Mouse (Mus musculus) gastrocnemius, postnatal 25 days (tissue): ENCODE measurements at regions not wholly inside any gene's neighbourhood (a gene's known extent, or its start where the extent isn't known, plus 50 kb on each side); places are given as distances from the start of the nearest gene placed in this dataset.

Source experiments
- DNase-seq: peaks from one replicate; pipeline ENCODE4 v3.0.0; 2022

DNA sequence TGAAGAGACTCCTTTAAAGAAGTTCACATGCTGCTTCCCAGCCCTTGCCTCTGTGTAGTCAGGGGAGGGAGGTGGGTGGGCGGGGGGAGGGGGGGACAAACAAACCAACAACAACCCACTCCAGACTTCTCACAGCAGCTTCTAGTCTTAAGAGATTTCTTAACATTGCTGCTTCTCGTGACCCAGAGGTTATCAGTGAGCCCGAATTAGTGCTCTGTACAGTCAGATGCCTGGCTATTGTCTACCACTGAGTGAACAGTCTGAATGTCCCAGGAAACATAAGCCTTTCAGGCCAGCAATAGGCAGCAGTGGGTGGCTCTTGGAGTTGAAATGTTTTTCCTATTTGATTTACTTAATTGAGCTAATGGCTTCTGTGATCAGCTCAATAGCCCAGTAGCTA is 202.2 kb upstream of the Nrp1 start:
- no peak for DNase-seq

GRCm38 (mm10) chr8:128162857-128163256 is 195.5 kb upstream of the Nrp1 start:
- no peak for DNase-seq

DNA sequence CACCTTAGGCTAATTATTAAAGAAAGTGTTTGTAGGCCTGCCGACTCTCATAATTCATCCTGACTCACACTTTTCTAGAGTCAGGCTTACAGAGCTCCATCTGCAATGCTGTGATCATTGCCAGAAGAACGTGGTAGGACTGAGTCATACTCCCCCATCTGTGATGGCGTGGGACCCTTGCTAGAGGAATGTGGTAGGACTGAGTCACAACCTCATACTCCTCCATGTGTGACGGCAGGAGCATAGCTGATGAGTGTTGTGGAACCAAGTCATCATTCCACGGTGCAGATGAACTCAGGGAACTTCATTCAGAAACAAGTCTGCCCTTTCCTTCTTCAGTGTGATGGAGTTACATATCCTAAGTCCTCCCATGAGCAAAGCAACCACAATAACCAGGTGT is 193.4 kb upstream of the Nrp1 start:
- DNase-seq: no peak

- DNase-seq: no peak
These were observed 192.8 kb upstream of the Nrp1 start for GRCm38 (mm10) chr8:128165591-128165990.

GRCm38 (mm10) chr8:128166097-128166496 is 192.3 kb upstream of the Nrp1 start:
- DNase-seq: no peak

DNA sequence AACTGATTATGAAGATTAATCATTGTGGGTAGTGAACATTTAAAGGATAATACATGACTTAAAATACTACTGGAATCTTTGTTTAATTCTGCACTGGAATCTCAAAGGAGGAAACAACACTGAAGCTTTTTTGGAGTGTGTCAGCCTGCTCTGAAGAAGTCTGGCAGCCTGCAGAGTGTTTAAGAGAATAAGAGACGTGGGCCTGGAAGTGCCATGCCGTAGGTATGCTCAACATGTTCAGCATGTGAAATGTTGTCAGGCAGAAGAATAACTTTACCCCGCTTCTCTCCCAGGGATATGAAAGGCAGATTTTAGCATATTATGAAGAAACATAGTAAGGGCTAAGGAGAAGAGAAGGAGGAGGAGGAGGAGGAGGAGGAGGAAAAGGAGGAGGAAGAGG is 189.6 kb upstream of the Nrp1 start:
- DNase-seq: no peak

DNA sequence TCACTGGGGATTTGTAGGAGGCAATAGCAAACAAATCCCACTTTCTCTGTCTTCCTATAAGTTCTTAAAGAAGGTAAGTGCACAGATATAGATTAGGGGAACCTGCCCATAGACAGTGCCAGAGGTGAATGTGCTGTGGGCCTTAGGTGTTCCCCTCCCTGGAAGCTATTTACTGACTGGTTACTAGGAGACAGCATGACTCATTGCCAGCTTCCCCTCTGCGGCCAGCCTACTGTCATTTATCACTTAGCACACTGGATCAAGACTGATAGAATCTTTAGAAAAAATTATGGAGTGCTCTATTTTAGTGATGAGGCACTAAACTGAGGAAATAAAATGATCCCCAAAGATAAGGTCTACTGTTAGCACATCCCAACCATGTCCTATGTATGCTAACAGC is 187.3 kb upstream of the Nrp1 start:
- DNase-seq: no peak

- DNase-seq: no peak
These were observed 178.2 kb upstream of the Nrp1 start for GRCm38 (mm10) chr8:128180214-128180613.

DNA sequence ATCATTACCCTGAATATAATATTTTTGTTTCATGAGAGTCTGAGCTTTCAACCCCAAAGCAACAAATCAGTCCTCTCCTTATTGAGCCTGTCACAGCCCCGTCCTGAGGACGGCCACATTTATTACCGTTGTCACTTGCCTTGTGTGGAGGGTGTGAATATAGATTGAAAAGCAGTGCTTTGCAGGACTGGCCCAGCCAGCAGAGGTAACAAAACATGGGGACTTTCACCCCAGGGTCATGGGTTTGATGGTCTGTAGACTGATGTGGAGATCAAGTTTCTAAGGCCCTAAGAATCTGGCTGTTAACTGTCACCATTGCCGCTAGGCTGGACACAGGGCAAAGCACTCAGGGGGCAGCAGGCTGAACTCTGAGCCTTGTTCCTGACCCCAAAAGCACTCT is 175.3 kb upstream of the Nrp1 start:
- no peak for DNase-seq

GRCm38 (mm10) chr8:128188321-128188720 is 170.1 kb upstream of the Nrp1 start:
- DNase-seq: no peak

- no peak for DNase-seq
These were observed 165.0 kb upstream of the Nrp1 start for GRCm38 (mm10) chr8:128193293-128193887.

DNA sequence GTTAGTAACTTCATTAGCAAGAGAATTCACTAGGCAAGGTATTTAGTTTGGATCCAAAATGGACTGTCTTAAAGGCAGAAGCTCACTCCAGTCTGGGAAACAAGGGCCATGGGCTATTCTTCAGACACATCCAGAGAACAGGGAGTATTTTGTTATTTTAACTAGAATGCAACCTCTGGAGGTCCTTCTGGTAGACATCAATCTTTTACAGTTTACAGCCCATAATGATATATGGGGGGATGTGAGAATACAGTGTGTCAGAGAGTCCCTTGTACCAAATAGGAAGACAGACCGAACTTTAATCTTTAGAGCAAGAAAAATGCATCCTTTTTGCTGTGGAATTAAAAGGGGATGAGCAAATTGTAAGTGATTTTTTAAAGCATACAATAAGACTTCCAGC is 157.6 kb upstream of the Nrp1 start:
- no peak for DNase-seq

DNA sequence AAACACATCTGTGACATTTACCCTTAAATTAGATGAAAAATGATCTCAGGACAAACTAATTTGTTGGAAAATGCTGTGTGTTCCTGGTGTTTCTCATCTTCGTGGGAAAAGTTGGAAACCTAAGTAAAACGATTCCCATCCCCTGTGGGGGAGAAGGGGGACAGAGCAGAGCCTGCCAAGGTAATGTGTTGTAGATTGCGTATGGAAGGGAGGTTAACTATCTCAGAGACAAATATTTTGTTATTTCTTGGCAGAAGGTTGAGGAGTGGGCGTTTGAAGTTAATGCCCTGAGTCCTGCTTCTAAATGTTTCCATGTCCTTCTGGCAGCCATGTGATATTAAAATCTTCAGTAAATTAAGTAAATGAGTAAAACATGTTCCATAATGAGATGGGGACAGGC is 156.8 kb upstream of the Nrp1 start:
- no peak for DNase-seq

- no peak for DNase-seq
These were observed 156.1 kb upstream of the Nrp1 start for GRCm38 (mm10) chr8:128202158-128202886.

- DNase-seq: no peak
These were observed 153.6 kb upstream of the Nrp1 start for GRCm38 (mm10) chr8:128204803-128205202.

DNA sequence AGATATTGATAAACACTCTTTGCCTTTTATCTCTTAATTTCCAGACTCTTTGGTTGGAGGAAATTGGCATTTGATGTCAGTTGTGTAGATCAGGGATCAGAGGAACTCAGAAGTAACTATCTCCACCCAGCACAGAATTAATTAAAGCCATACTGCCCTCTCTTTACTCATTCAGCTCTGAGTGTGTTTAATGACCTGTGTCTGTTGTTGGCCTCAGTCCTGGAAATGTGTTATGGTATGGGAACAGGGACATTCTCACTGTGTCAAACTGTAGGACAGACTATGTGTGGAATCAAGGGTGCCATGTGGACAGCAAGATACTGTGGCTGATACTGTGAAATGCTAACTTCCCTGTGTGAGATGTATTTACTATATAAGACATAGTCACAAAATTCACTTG is 151.3 kb upstream of the Nrp1 start:
- DNase-seq: no peak

GRCm38 (mm10) chr8:128210761-128211160 is 147.6 kb upstream of the Nrp1 start:
- DNase-seq: no peak

DNA sequence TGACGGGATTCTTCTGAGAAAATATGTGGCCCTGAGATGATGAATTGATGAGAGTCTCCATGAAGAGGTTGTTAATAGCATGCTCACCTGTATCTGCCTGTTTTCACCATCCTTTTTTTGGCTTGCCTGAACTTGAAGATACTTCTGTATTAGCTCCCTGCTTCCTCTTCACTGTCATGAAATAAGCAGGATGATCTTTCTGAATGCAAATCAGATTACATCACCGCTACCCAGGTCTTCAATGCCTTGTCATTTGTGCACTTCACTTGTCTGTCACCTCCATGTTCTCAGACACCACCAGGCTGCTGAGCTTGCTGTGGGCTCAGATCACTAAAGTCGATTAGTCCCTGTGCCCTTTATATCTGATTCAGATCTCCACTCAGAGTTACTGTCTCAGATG is 146.2 kb upstream of the Nrp1 start:
- no peak for DNase-seq

- DNase-seq: no peak
These were observed 144.1 kb upstream of the Nrp1 start for GRCm38 (mm10) chr8:128214256-128214655.

DNA sequence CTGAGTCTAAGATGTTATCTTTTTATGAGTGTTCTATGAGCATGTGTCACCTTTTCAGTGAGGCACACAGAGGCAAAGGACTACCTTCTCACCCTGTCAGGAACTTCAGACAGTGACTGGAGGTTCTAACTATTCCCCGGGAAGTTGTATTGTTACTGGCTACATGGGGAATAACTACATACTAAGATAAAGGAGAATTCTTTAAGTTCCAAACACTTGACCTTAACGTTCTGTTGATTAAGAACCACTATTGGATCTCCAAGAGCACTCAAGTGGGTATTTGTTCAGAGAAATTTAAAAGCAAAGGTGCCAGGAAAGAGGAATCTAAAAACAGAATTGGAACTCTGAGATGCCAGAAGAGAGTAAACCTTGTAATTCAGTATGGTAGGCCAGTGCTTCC is 139.5 kb upstream of the Nrp1 start:
- DNase-seq: no peak

DNA sequence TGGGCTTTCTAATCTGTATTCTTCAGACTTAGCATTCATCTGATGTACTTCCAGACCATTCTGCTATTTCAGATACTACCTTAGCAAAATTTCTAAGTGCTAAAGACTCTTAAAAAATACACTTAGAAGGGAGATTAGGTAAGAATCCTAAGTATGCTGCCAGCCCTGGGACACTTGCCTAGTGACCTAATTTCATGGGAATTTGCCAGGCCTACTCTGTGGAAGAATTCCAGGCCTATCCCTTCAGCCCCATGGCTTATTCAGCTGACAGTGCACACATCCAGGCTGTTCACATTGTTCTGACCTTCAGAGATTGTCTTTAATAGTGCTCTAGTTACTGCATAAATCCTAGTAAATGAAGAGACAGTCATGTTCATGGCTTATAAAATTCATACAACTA is 138.9 kb upstream of the Nrp1 start:
- peak; percentile 60 for DNase-seq

DNA sequence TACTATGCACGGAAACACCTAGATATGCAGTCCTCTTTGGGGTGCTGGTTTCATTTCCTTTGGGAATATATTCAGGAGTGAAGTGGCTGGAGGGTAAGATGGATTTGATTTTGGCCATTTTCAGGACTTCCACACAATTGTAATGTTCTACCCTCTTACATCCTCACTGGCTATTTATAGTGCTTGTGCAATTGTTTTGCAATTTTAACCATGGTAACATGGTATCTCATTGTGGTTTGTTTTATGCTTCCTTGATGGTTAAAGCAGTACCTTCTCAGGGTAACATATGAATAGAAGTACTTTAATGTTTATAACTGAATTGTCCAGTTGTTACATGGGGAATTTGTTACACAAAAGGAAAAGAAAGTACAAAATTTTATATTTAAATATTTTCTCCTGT is 135.3 kb upstream of the Nrp1 start:
- no peak for DNase-seq

DNA sequence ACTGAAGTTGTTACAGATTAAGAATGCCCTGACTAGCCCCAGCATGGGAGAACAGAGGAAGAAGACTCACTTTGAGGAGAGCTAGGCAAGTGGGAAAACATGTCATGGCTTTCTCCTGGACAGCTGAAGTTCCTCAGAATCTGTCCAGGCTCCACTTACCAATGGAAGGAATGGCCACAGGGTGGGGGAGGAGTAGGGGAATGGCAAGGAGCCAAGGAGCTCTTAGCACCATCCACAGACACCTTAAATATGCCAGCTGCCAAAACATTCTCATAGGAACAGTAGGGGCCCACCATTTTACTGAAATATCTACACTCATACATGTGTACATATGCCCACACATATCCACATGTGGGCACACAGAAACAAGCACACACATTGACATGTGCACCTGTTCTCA is 134.9 kb upstream of the Nrp1 start:
- DNase-seq: no peak

DNA sequence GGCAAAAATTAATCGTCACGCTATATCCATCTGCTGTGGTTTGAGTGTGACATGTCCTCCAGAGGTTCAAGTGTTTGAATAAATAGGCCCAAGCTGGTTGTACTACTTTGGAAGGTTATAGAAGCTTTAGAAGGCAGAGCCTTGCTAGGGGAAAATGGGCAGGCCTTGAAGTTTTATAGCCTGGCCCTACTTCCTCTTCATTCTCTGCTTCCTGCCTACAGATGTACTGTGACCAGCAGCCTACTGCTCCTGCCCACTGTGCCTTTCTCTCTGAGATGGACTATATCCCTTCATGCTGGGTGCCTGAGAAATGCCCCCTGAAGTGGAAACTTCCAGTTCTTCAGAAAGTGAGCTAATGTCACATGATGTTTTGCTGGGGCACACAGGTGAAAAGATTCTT is 133.3 kb upstream of the Nrp1 start:
- DNase-seq: no peak

DNA sequence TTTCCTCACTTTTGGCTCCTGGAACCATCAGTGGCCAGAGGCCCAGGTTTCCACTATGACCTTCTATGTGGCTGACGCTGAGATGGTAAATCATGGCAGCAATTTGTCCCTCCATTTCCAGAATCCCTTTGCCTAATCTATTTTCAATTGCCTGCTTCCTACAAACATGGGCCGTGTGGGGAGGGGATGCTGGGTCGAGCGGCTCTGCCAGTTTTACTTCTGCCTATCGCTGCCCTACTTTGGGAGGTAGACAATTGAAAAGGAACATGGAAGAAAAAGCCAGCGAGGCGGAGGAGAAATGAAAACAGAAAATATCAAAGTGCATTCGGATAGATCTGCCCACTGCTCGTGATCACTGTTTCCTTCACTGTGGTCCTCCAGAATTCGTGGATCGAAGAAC is 123.3 kb upstream of the Nrp1 start:
- DNase-seq: no peak
